Mouse (Mus musculus): ENCODE results near the gene Dtx4.

Dtx4 gene

GRCm38 (mm10) chr19:12473201-12473641 lies 28.0 kb downstream of the Dtx4 start:
- in situ Hi-C loops (cut with MboI, MseI) = loop anchor here (5.0 to 25.0 kb wide), 3 partner anchors 99 to 1586 kb away; partner anchors contain the start of genes Prpf19 (in 1 of the 2) and Tmem109 (in 1 of the 2)

DNA sequence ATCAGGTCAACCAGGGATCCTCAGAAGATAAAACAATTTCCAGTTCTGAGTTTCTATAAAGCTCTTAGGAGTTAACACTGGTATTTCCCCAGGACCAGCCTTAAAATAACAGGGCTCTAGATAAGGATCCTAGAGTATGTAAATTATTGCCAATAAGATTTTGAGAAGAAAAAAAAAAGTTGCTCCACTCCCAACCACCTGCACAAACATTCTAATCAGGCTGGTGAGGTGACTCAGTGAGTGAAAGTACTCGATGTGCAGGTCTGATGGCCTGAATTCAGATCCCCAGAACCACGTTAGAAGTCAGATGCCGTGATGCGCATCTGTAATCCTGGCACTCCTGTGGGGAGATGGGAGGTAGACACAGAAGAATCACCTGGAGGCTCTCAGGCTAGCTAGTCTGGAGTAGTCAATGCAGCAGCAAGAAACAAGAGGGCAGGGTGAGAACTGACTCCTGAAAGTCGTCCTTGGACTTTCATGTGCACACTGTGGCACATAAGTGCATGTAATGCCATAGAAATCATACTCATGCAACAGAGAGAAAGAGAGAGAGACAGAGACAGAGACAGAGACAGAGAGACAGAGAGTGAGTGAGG lies 28.8 kb downstream of the Dtx4 start:
- in situ Hi-C loops (cut with MboI, MseI) = loop anchor here (5.0 to 25.0 kb wide), 3 partner anchors 100 to 1585 kb away; partner anchors contain the start of genes Prpf19 (in 1 of the 2) and Tmem109 (in 1 of the 2)

- in situ Hi-C loops (cut with MboI, MseI) = loop anchor here (5.0 to 25.0 kb wide), 3 partner anchors 100 to 1585 kb away; partner anchors contain the start of genes Prpf19 (in 1 of the 2) and Tmem109 (in 1 of the 2)
These were observed 29.4 kb downstream of the Dtx4 start for GRCm38 (mm10) chr19:12471866-12472265.

- in situ Hi-C loops (cut with MboI, MseI) = loop anchor here in 1 of 2 experiments (25.0 kb wide), 1 partner anchor 1580 kb away; the partner anchor contains the start of genes Prpf19 and Tmem109
These were observed 33.8 kb downstream of the Dtx4 start for GRCm38 (mm10) chr19:12467436-12467835.

DNA sequence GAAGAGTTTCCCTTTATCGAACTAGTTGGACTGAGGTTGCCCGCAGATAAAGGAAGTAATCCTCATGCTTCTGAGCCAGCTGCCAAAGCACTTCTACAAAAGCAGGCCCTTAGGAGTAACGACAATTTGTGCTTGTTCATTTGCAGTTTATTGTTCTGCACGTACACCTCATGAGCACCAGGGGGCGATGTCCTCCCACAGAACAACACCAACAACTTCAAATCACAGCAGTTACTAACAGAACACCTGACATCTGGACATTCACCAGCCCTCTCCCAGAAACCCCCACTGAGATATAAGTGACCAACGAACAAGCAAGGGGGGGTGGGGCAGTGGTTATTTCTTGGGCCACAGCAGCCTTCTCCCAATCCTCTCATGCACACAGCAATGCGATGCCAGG lies 35.0 kb downstream of the Dtx4 start:
- in situ Hi-C loops (cut with MboI, MseI) = loop anchor here in 1 of 2 experiments (25.0 kb wide), 1 partner anchor 1579 kb away; the partner anchor contains the start of genes Prpf19 and Tmem109

DNA sequence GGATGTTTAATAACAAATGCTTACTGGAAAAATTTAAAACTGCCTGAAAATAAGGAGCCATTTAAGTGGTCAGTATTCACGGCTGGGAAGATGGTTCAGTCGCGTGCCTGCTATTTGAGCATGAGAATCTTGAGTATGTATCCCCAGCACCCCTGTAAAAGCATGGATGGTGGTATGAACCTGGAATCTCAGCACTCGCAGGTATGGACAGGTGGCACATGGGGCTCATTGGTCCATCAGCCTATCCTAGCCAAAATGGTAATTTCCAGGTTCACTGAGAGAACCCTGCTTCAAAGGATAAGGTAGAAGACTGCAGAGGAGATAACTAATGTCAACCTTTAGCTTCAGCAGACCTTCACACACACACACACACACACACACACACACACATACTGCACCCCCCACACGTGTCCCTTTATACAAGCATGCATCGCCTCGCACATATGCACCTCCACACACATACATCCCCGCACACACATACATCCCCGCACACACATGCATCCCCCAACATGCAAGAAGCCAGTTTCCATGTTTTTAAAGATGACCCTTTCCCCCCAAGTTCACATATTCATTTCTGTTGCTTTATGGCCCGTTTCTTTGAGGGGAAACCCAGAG lies 35.6 kb downstream of the Dtx4 start:
- in situ Hi-C loops (cut with MboI, MseI) = loop anchor here in 1 of 2 experiments (25.0 kb wide), 1 partner anchor 1578 kb away; the partner anchor contains the start of genes Prpf19 and Tmem109

DNA sequence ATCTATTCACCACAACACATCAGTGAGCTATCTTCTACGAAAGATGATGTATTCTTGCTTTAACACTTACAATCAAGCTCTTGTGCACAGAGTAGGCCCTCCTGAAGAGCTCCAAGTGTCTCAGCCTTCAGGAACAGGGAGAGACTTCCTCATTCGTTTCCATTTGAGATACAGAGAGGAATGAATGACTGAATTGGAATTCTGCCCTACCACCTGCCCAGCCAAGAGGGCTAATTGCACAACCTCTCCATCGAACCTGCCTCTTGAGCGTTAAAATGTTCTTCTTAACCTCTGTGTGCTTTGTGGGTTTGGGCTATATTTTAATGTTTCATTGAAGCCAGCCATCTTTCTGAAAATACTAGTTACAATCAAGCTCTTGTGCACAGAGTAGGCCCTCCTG lies 36.6 kb downstream of the Dtx4 start:
- in situ Hi-C loops (cut with MboI, MseI) = loop anchor here (5.0 to 25.0 kb wide), 2 partner anchors 38 to 1577 kb away; partner anchors contain the start of genes Dtx4 (in 2 of the 2), Prpf19 (in 1 of the 2) and Tmem109 (in 1 of the 2)

DNA sequence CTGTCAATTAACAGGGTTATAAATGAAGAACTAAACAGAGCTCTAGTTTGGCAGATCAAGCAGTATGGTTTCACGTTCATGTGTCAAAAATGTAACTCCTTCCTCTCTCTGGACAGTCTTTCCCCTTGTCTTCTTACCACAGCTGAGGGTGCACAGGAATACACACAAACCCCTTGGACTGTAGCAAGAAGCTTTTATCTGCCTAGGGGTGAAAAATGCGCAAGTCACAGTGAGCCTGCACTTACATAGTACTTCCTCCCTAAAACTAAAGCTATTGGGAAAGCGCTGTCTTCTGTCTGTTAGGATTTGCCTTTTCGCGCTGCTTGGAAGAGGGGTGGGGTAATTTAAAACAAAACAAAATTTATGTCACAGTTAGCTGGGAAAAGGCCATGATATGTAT lies 37.1 kb downstream of the Dtx4 start:
- in situ Hi-C loops (cut with MboI, MseI) = loop anchor here (5.0 to 25.0 kb wide), 2 partner anchors 38 to 1577 kb away; partner anchors contain the start of genes Dtx4 (in 2 of the 2), Prpf19 (in 1 of the 2) and Tmem109 (in 1 of the 2)

- in situ Hi-C loops (cut with MboI, MseI) = loop anchor here (5.0 to 25.0 kb wide), 2 partner anchors 39 to 1576 kb away; partner anchors contain the start of genes Dtx4 (in 2 of the 2), Prpf19 (in 1 of the 2) and Tmem109 (in 1 of the 2)
These were observed 37.6 kb downstream of the Dtx4 start for GRCm38 (mm10) chr19:12463722-12464035.

- in situ Hi-C loops (cut with MboI, MseI) = loop anchor here (5.0 to 25.0 kb wide), 2 partner anchors 39 to 1576 kb away; partner anchors contain the start of genes Dtx4 (in 2 of the 2), Prpf19 (in 1 of the 2) and Tmem109 (in 1 of the 2)
These were observed 38.2 kb downstream of the Dtx4 start for GRCm38 (mm10) chr19:12462851-12463721.

DNA sequence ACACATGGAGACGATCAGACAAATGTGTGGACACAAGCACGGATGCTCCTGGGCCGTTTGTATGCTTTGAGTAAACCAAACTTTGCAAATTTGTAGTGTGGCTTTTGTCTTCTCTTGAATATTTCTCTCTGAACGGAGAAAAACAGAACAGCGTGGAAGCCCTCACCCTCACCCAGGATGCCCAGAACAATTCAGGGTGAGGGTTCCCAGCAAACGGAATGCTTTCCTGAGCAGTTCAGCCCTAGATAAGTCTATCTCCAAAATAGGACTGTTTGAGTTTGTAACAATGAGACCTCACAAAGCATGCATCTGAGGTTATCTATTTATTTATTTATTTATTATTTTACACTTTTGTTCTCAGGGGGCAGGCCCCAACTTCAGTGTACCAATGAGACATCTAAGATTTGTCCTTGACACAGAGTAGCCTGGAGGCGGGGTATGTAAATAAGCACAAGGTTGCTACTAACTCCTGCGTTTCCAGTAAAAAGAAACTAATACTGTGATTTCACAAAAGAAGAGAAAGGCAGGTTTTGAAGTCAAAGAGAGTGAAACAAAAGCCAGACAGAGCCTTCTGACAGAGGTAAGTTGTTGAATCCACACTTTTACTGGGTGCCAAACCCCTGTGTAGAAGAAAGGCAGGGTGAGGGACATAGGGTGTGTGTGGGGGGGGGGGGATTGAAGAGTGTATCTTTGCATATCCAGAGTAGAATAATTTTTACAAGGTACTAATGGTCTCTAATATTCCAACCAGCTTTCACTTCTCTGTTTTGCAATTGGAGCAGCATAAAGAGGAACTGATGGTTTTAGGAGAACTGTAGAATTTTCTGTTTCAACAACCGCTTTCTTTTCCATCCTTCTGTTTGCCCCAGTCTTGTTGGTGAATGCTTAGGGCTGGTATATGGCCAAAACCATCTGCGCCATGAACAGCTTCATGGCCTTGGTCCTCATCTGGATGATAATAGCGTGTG lies 40.7 kb downstream of the Dtx4 start, which contains the start of gene Mpeg1:
Gene Mpeg1 (plus strand): TSS at position 498 of the 968 bp plus-strand sequence.
- in situ Hi-C loops (cut with MboI, MseI) = loop anchor here (5.0 to 25.0 kb wide), 2 partner anchors 42 to 1573 kb away; partner anchors contain the start of genes Dtx4 (in 2 of the 2), Prpf19 (in 1 of the 2) and Tmem109 (in 1 of the 2)

DNA sequence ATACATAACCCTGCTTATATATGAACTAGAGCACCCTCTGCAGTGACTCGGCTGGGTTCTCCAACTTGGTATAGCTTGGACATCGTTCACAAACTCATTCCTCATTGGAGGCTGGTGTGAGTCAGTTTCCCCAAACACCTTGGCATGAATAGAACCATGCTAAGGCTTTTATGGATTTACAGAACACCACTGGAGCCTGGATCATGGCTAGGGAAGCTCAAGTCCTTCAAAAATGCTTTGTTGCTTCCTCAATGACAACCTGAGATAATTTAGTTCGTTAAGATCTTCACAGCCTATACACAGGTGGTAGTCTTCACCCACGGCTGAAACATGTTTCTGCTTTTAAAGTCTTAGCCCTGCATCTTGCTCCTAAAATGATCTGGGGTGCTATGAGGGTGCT lies 41.7 kb downstream of the Dtx4 start:
- in situ Hi-C loops (cut with MboI, MseI) = loop anchor here in 1 of 2 experiments (25.0 kb wide), 1 partner anchor 1572 kb away; the partner anchor contains the start of genes Prpf19 and Tmem109

GRCm38 (mm10) chr19:12457401-12458066 lies 43.7 kb downstream of the Dtx4 start:
- in situ Hi-C loops (cut with MboI, MseI) = loop anchor here in 1 of 2 experiments (25.0 kb wide), 1 partner anchor 1570 kb away; the partner anchor contains the start of genes Prpf19 and Tmem109

- in situ Hi-C loops (cut with MboI, MseI) = no loop called here
These were observed 56.2 kb downstream of the Dtx4 start for GRCm38 (mm10) chr19:12445014-12445413.

DNA sequence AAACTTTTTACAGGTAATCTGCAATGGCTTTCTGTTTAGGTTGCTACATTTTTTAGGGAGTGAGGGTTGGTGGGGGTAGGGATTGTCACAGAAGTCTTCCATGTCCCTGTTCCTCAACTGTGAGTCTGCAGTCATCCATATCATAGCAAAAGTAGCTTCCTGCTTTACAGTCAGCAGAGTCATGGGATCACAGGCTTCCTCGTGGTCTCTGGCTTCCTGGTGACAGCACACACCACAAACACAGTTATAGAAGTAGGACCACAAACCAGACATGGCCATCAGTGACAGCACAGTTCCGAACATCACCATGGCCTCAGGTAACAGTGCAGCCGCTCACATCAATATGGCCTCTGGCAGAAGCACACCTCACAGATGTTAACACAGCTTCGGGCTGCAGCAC lies 58.7 kb downstream of the Dtx4 start:
- in situ Hi-C loops (cut with MboI, MseI) = no loop called here

DNA sequence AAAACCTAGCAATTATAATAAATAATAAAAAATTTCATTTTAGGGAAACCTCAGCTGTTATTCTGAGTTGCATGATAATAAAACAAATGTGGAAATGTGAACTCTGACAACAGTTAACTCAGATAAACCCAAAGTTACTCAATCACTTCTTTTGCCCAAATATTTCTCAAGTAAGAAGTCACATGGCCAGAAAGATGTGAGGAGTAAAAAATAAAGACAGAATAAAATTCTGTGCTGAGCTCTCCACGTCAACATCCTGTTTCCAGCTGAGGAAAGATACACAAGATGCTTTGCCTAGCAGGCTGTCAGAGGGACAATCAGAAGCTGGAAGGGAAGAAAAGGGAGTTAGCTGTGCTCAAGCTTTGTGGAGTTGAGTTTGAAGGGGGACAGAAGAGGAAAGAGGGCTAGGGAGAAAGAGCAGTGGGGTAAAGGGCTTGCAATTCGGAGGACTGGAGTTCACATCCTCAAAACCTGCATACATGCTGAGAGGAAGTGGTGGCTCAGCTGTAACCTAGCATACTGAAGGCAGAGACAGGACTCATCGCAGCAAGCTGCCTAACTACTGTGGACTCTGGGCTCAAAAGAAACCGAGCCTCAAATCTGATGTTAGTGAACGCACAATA lies 61.0 kb downstream of the Dtx4 start:
- in situ Hi-C loops (cut with MboI, MseI) = no loop called here

DNA sequence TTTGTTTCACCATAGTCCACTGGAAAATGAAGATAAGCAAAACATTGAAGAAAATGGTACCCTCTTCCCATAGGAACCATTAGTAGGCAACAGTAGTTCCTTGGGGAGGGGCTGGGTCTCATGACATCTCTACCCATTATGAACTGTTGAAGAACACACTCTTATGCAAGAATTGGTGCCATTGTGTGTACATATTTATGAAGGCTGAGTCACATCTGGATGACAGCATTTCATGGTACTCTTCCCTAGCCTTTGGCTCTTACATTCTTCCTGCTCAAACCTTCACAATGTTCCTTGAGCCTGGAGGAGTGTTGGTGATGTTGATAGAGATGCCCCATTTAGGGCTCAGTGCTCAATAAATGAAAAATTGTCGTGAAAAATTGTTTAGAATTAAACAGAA lies 61.7 kb downstream of the Dtx4 start:
- in situ Hi-C loops (cut with MboI, MseI) = no loop called here

- in situ Hi-C loops (cut with MboI, MseI) = no loop called here
These were observed 65.3 kb downstream of the Dtx4 start for GRCm38 (mm10) chr19:12435750-12436524.
